Mouse (Mus musculus) c-Kit-positive CD71-positive TER-119-negative erythroid progenitor cells, embryonic 14.5 days (primary cell): ENCODE measurements around the gene Slc12a5.
A peak's percentile ranks its signal among the peaks of the same experiment; 100 is the strongest.

Source experiments
- DNase-seq: peaks from one replicate; pipeline ENCODE4 v3.0.0-alpha.2; 2013; ENCODE audit warnings: low read depth

Gene Slc12a5

DNA sequence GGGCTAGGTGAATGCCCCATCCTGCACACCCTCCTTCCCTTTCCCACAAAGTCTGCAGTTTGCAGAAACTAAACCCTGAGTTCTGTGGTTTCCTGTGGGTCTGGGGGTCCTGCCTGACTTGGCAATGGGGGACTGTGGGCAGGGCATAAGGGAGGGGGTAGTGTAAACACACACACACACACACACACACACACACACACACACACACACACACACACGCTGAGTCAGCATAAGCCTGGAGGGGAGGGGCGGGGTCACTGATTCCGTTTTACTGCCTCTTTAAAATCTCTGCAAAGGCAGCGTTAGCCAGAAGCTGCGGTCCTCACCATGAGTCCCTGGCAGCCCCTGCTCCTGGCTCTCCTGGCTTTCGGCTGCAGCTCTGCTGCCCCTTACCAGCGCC lies 12.7 kb upstream of the Slc12a5 start:
- DNase-seq = no peak

DNA sequence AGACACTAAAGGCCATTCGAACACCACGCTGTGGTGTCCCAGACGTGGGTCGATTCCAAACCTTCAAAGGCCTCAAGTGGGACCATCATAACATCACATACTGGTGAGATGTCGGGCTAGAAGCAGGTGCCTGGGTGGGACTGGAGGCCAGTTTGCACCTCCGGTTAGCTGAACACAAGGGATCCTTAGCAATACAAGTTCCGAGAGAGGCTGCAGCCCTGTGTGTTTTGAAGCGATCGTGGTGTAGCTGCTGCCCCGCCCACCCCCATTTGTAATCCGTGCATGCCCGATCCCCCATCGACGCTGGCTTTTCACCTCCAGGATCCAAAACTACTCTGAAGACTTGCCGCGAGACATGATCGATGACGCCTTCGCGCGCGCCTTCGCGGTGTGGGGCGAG lies 11.6 kb upstream of the Slc12a5 start:
- DNase-seq = no peak

DNA sequence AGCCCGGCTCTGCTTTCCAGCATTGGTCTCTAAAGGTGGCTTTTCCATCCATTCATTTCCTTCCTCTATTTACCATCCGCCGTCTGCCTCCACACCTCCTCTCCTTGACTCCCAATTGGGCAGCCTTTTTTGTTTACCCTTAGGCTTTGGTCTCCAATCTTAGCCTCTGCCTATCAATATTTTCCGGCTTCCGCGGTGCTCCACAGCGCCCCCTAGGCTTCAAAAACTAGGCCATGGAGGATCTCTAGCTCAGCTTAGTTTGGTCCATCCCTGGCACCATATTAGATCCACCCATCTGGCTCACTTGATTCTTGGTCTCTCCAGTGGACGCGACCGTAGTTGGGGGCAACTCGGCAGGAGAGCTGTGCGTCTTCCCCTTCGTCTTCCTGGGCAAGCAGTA lies 10.1 kb upstream of the Slc12a5 start:
- no peak for DNase-seq

DNA sequence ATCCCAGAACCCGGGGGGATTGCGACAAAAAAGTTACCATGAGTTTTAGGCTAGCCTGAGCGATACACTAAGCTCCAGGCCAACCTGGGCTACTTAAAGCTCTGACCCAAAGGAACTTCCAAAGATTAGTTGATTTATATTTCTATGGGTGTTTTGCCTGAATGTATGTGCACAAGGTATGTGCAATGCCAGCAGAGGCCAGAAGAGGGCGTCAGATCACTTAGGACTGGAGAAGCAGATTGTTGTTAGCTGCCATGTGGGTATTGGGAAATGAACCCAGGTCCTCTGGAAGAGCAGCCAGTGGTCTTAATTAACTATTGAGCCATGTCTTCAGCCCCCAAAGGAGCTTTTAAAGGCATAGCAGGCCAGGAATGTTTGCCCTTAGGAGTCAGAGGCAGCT lies 8.9 kb upstream of the Slc12a5 start:
- DNase-seq = no peak

DNA sequence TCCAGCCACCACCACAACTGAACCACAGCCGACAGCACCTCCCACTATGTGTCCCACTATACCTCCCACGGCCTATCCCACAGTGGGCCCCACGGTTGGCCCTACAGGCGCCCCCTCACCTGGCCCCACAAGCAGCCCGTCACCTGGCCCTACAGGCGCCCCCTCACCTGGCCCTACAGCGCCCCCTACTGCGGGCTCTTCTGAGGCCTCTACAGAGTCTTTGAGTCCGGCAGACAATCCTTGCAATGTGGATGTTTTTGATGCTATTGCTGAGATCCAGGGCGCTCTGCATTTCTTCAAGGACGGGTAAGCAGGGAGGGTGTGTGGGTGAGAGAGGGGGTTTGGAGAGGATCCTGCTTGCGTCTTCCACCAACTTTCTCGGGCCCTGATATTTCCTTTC lies 8.2 kb upstream of the Slc12a5 start:
- DNase-seq = no peak

DNA sequence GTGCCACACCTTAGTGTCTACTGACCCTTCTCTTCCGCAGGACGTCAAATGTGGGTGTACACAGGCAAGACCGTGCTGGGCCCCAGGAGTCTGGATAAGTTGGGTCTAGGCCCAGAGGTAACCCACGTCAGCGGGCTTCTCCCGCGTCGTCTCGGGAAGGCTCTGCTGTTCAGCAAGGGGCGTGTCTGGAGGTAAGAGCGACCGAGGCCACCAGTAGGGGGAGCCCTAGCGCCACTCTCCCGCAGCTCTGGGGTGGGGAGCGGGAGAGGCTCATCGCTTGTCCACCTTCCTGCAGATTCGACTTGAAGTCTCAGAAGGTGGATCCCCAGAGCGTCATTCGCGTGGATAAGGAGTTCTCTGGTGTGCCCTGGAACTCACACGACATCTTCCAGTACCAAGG lies 7.4 kb upstream of the Slc12a5 start:
- peak; percentile 44 for DNase-seq

DNA sequence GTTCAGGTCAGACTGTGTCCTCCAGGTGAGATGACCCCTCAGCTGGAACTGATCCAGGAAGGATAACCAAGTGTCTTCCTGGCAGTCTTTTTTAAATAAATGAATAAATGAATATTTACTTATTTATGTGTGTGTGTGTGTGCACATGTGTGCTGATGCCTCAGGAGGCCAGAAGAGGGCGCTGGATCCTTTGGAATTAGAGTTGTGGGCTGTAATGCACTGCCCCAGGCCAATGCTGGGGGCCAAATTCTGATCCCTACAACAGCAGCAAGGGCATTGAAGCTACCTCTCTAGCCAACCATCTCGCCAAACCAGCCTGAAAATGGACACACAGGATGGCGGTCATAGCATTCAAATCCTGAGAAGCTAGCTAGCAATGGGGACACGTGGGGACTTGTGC lies 4.9 kb upstream of the Slc12a5 start:
- no peak for DNase-seq

DNA sequence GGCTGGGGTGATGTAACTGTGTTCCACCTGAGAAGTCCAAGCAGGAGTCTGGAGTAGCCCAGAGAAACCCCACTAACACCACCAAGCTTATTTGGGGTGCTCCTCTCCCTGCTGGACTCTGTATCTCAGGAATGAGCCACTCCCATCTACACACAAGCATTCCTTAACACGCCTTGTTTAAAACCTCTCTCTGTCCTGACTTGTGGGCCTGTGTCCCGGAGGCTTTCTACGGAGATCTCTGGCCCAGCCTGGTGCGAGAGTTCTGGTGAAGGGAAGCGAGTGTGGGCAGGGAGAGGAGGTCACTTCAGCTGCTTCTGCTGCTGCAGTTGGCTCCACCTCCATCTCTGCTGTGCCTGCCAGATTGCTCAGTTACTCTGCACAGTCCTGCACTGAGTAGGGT lies 4.4 kb upstream of the Slc12a5 start:
- no peak for DNase-seq

DNA sequence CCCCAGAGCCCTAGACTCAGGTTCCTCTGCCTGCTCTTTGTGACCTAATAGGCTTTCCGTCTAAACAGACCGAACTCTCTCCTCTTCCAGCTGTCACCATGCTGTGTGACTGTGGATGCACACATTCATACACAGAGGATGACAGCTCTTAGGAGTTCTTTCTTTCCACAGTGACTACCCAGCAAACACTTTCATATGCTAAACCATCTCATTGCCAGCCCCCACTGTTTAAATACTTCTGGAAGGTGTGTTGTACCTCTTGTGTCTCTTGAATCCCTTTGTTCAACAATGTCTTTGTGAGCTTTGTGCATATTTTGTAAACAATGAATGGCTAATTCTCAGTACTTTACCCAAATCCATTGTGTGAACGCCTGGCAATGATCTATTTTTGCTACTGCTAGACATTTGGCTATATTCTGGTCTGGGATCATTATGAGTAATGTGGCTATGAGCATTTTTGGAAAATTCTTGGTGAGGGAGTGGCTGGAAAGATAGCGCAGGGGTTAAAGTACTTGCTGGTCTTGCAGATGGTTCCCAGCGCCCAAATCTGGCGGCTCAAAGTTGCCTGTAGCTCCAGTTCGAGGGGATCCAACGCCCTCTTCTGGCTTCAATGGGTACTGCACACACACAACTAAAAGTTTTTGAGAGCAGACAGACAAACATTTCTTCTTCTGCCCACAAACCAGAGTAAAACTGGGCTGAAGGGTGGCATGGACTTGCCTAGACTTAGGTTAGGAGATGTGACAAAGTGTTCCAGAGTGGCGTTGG lies 2.9 kb upstream of the Slc12a5 start:
- DNase-seq = no peak

DNA sequence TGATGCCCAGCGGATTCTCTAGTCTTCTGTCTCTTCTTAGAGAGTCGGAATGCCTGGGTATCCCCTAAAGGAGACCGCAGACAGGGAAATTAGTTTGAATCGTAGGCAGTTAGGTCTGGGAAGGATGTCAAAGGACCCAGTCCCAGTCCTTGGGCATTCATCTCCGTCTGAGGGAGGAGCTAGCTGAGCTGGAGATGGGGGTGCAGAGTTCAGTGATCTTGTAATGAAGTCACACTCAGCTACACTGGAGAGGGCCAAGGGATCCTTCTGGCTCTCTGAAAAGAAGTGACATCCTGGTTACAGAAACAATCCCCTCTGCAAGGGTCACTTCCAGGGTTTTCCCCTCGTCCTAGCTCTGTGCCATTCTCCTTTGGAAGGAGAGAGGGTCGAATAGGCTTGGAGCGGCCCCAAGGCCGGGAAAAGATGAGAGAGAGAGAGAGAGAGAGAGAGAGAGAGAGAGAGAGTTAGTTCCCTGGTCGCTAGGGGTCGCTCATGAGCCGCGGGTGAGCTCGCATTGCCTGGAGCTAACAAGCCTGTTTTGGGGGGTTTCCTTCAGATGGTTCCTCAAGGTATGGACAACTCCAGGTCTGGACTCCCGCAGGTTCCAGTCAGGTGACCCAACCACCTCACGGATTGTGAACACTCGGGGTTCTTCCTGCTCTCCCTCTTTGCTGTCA lies 1.0 kb downstream of the Slc12a5 start:
- DNase-seq = peak; percentile 53

DNA sequence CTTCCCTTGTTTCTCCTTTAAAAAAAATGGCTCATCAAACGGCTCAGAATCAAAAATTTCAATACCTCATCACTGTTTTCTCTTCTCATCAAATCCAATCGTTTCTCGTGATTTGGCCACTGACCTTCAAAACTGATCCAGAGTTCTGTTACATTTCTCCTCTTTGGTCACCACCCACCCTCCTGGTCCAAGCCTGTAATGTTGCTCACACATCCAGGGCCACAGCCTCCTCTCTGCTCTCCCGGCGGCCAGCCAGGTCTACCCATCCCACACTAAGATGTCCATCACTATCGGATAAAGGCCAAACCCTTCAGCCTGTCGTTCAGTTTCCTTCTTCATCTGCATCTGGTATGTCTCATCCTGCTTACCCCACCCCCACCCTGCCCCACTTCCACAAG lies 1.6 kb downstream of the Slc12a5 start:
- DNase-seq = no peak

DNA sequence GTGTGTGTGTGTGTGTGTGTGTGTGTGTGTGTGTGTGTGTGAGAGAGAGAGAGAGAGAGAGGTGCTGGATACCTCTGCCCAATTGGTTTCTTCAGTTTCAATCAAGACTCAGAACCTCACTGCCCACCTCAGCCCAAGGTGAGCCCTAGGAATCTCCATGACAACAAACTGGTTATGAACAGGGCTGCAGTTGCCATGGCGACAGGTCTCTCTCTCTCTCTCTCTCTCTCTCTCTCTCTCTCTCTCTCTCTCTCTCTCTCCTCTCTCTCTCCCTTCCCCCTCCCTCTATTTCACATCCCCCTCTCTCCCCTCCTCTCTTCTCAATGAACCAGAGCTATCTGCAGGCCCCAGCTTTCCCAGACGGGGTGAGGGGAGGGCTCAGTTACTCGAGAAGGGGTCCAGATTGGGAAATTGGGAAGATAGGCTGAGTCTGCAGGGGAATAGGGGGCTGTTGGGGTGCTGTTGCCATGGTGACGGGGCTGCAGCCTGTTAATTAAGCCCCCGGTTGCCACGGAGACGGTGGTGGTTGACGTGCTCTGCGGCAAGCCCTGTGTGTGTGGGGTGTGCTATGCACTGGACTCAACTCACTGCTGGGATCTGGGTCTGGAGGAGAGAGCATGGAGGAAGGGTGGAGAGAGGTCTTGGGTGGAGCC lies 3.8 kb downstream of the Slc12a5 start:
- DNase-seq = no peak

DNA sequence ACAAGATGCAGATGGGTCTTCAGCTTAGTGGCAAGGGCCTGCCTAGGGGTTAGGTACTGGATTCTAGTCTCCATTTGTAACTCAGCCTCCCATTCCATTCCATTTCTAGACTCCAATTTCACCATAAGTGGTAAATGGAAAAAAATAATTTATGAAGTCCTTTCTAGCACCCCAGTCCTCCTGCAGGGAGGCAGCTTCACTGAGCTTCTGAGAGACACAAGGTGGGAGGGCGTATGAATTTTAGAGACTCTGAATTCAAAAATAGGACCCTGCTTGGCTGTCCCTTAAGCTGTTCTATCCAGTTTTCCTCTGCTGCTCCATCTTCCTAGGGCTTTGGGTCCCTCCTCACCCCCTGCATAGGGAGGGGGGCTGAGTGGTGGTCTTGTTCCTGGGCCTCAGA lies 4.4 kb downstream of the Slc12a5 start:
- no peak for DNase-seq

DNA sequence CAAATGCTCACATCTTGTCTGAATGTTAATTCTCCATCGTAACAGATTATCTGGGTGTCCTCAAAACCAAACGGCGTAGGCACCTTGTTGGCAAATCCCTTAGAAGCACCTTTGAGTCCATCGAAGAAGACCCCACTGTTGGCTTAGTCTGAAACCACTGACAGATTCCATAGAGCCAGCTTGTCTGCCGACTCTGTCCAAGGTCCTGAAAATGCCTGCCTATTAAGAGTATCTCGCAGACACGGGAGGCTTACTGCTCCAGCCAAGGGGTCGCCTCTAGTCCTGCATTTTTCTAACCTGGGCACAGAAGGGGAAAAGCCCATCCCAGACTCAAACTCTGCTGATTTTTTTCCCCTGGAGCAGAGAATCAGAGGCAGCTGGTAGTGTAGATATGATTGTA lies 5.8 kb downstream of the Slc12a5 start:
- DNase-seq = peak; percentile 51

DNA sequence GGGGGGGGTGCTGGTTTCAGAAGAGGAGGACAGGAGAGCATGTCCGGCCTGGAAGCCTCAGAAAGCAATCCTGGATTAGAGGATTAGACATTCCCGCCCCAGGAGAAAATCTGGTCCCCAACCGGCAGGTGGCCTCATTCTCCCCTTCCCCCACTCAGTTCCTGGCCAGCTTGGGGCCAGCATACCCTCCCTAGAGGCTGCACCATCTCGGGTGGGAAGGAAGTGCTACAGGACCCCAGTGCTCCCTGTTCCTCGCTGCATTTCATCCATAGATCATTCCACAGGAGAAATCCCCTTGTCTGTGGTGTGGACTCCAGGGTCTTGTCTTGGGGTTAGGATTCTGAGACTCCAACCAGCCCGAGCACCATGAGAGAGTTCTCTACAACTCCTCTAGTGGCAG lies 6.6 kb downstream of the Slc12a5 start:
- DNase-seq = no peak

DNA sequence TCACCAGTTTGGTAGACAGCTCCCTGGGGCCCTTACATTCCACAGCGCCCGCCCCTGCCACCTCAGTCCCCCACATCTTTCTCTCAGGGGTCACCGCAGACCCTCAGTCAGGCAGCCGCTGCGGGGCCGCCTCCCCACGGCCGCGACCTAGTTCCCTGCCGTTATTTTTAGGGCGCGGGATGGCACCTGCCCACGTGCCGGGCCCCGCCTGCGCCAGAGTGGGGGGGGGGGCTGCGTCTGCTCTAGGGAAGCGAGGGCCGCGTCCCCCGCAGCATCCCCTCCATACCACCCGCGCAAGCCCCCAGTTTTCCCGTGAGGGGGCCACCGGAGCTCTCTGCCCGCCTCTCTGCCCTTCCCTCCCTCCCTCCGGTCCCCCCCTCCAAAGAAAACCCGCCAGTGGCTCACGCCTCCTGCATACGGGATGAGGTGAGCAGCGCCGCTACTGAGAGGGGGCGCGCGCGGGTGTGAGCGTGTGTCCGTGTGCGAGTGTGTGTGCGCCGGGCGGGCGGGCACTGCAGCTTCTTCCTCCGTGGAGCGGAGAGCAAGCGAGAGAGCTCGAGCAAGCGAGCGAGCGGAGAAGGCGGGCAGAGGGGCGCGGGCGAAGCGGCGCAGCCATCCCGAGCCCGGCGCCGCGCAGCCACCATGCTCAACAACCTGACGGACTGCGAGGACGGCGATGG lies 7.3 kb downstream of the Slc12a5 start:
- DNase-seq = no peak

DNA sequence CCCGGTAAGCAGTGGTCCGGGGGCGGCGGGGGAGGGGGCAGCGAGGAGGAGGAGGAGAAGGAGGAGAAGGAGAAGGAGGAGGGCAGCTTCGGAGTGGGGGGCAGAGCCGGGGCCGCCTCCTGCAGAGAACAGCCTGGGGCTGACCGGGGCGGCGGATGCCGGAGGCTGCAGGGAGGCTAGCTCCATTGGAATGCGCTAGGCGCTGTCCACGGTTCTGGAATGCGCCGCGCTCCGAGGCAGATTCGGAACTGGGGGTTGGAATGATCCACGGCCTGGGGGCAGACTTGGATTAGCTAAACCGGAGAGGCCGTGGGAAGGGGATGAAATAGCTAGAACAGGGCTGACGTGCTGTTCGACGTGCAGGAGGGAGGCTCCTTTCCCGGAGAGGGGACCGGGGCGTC lies 7.8 kb downstream of the Slc12a5 start:
- DNase-seq = peak; percentile 29

DNA sequence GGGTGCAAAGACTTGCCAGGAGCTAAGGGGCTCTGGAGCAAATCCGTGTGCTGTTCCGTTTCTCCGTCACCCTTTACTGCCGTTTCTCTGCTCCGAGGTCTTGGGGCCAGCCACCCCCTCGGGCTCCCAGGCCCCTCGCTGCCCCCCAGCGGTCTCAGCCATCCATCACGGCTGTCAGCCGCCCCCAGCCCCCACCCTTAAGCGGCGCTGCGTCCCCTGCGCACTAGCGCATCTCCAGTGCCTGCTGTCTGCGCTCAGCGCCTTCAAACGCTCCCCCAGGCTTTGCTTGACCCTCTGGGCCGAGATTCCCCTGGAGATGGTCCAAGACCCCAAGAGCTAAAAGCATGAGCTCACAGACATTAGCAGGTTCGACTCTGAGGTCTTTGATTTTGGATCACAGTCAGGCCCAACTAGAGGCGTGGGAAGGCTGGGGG lies 8.8 kb downstream of the Slc12a5 start:
- no peak for DNase-seq

DNA sequence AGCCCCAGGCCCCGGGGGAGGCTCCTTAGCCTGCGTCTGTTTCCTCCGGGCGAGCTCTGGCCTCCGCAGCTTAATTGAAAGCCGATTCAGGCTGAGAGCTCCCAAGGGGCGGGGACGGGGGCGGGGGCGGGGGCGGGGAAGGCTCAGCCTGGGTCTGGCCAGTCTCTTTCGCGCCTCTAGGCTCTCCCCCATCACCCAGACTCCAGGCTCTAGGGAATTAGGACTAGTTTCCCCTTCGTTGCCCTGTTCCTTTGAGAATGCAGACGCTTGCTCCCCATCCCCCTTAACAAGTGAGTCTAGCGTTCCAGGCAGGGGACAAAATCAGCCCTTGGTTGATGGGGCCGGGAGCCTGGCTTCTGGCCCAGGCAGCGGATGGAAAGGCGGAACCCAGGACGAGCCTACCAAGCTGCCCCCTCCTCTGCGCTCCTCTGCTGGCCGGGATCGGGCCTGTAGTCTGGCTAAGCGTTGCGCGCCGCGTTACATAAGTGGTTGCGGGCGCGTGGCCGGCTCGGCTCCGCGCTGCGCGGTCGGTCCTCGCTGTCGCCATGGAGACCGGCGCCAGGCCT lies 10.1 kb downstream of the Slc12a5 start:
- no peak for DNase-seq

DNA sequence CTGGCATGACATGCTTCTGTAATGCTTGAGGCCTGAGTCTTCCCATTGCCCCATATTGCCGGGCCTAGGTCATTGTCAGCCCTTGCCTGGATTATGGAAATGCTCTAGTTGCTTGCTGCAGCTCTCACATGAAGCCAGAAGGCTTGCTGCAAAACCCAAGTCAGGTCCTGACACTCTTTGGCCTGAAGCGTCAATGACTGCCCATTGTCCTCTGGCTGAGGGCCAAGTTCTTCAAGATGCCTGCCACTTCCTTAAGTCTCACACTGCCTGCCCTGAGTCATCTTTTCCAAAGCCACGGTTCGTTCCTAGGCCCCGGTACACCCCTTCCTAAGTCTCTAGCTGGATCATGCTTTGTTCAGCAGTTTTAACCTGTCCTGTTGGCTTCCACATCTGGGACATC lies 12.0 kb downstream of the Slc12a5 start:
- no peak for DNase-seq

DNA sequence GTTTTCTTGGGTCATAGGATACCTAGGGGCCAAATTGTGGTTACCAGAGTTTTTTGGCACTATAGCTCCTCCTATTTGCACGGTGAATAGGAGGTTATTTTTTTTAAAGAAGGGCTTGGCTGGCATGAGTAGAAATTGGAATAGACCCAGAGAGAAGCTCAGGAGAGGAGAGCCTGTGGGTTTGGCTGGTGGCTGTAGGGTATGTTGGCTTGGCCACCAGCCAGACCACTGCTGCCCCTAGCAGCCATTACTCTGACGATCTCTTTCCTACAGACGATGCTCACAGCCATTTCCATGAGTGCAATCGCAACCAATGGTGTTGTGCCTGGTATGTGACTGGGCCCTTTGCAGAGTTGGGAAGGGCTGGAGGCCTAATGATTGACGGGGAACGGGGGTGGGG lies 15.0 kb downstream of the Slc12a5 start:
- no peak for DNase-seq

DNA sequence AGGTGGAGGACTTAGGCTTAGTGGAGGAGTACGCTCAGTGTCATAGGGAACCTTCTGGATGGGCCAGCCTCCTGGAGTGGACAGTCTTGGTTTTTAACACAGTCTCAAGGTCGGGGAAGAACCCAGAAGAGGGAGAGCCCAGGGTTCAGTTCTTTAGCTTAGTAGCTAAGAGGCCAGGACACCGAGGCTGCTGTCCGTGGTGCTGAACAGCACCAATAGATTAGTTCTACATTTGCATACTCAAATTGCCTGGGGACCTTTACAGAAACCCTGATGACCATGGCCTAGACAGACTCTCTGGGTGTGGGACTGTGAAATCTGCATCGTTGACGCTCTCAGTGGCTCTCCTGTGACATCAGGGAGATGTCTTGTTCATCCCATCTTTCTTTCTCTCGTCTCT lies 19.1 kb downstream of the Slc12a5 start:
- peak; percentile 45 for DNase-seq

DNA sequence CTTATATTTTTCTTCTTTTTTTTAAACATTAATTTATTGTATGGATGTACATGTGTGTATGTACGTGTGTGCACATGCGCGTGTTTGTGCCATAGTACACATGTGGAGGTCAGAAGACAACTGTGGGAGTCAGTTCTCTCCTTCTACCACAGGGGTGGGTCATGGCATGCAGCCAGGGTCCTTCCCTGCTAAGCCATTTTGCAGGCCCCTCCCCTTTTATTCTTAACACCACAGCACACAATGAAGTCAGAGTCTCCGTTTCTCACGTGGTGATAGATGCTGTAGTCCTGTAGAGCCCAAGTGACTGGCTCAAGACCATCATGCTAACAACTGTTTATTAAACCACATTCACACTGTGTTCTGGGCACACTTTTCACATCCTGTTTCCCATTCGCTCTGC lies 25.4 kb downstream of the Slc12a5 start:
- no peak for DNase-seq
